Mouse (Mus musculus): ENCODE measurements around the gene C530008M17Rik.

The C530008M17Rik gene

GRCm38 (mm10) chr5:76656212-76656611 is at the start of gene C530008M17Rik:
Gene C530008M17Rik (plus strand): TSS chr5:76656512.
- DNase-seq (ENCODE audit: low read depth, low spot score), result no peak

- no peak for DNase-seq (ENCODE audit: low read depth, low spot score)
These were observed 46.5 kb upstream of the C530008M17Rik start for GRCm38 (mm10) chr5:76609702-76610370.

- no peak for DNase-seq (ENCODE audit: low read depth, low spot score)
These were observed 43.3 kb upstream of the C530008M17Rik start for GRCm38 (mm10) chr5:76612867-76613499.

GRCm38 (mm10) chr5:76615276-76615675 is 41.0 kb upstream of the C530008M17Rik start:
- no peak for DNase-seq (ENCODE audit: low read depth, low spot score)

GRCm38 (mm10) chr5:76616196-76616747 is 40.0 kb upstream of the C530008M17Rik start:
- no peak for DNase-seq (ENCODE audit: low read depth, low spot score)

GRCm38 (mm10) chr5:76618750-76619149 is 37.6 kb upstream of the C530008M17Rik start:
- DNase-seq (ENCODE audit: low read depth, low spot score), result no peak

GRCm38 (mm10) chr5:76623759-76624158 is 32.6 kb upstream of the C530008M17Rik start:
- no peak for DNase-seq (ENCODE audit: low read depth, low spot score)

- no peak for DNase-seq (ENCODE audit: low read depth, low spot score)
These were observed 28.5 kb upstream of the C530008M17Rik start for GRCm38 (mm10) chr5:76627770-76628169.

- DNase-seq (ENCODE audit: low read depth, low spot score), result no peak
These were observed 22.3 kb upstream of the C530008M17Rik start for GRCm38 (mm10) chr5:76634012-76634411.

- no peak for DNase-seq (ENCODE audit: low read depth, low spot score)
These were observed 20.7 kb upstream of the C530008M17Rik start for GRCm38 (mm10) chr5:76635592-76635991.

- DNase-seq (ENCODE audit: low read depth, low spot score), result no peak
These were observed 14.2 kb upstream of the C530008M17Rik start for GRCm38 (mm10) chr5:76642076-76642475.

- no peak for DNase-seq (ENCODE audit: low read depth, low spot score)
These were observed 12.1 kb upstream of the C530008M17Rik start for GRCm38 (mm10) chr5:76644234-76644633.

GRCm38 (mm10) chr5:76645091-76645868 is 11.0 kb upstream of the C530008M17Rik start:
- DNase-seq (ENCODE audit: low read depth, low spot score), result no peak

GRCm38 (mm10) chr5:76649897-76650296 is 6.4 kb upstream of the C530008M17Rik start:
- DNase-seq (ENCODE audit: low read depth, low spot score), result no peak

- no peak for DNase-seq (ENCODE audit: low read depth, low spot score)
These were observed 5.1 kb upstream of the C530008M17Rik start for GRCm38 (mm10) chr5:76651151-76651725.

- no peak for DNase-seq (ENCODE audit: low read depth, low spot score)
These were observed 1.2 kb downstream of the C530008M17Rik start for GRCm38 (mm10) chr5:76657245-76658083.

GRCm38 (mm10) chr5:76658084-76658934 is 2.0 kb downstream of the C530008M17Rik start:
- DNase-seq (ENCODE audit: low read depth, low spot score), result no peak

- DNase-seq (ENCODE audit: low read depth, low spot score), result no peak
These were observed 3.8 kb downstream of the C530008M17Rik start for GRCm38 (mm10) chr5:76659958-76660635.

- no peak for DNase-seq (ENCODE audit: low read depth, low spot score)
These were observed 5.0 kb downstream of the C530008M17Rik start for GRCm38 (mm10) chr5:76661310-76661709.

Measured in A20 (cell line).